Mouse (Mus musculus) gastrocnemius, postnatal 10 days (tissue): Measurements from ENCODE around the gene Lrrc37a. TPM values are rescaled to one million over a fixed set of nuclear protein-coding genes. Genes with fewer than 3 reads are reported as not detected.
"Not testable (repeated sequence)": the region's sequence is repeated elsewhere in the genome, so short reads cannot be mapped to it uniquely, and the experiment has no call there.

Experiments
- DNase-seq: peaks from one replicate; pipeline ENCODE4 v3.0.0; 2021; ENCODE audit warnings: mixed read lengths
- long read RNA-seq, 2 experiments: library from polyadenylated mRNA; stranded (forward); transcript quantifications; one replicate each; pipeline ENCODE4 v2.0.0; 2021
- total RNA-seq, 2 experiments: library from RNA; stranded (reverse); gene quantifications; 2 replicates each; pipeline ENCODE4 v1.2.3; 2021

Gene Lrrc37a
- not detected for total RNA-seq
- long read RNA-seq, experiment 1, result 0 reads
- long read RNA-seq, experiment 2, result 0 reads

- no peak for DNase-seq
Observed at GRCm38 (mm10) chr11:103504497-103504896, at the start of gene Lrrc37a. TSS of gene Lrrc37a (minus strand) at chr11:103504597.

DNA sequence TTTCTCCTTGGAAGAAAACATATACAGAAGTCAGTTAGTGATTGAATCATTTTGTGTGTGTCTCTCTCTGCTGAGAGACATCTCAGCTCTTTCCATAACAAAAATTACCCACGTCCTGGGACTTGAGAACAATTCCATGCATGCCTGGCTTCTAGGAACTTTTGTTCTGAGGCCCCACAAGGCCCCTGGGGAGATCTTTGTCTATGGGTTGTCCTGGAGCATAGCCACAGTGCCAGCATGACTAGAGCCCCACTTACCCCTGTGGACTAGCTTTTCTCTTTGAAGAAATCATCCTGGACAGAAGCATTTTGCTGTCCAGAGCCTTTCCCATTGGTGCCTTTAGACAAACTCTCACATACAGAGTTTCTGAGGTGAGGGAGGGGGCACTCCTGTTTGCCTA, 30.6 kb upstream of the Lrrc37a start:
- not testable (repeated sequence) for DNase-seq

DNA sequence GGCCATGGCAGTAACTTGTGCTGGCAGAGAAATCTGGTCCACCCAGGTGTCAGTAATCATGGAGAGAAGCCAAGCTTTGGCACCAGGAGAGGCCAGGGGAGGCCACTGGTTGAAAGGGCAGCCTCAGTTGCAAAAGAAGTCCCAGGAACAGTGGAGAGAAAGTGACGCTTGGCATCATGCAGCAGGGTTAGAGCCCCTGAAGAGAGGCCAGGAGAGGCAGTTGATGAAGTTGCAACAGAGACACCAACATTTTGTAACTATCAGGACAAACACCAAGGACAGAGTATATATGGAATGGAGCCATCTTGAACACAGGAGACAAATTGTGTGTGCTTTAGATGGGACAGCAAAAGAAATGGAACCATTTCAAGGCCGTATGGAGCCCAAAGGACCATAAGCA, 7.7 kb upstream of the Lrrc37a start:
- no peak for DNase-seq

DNA sequence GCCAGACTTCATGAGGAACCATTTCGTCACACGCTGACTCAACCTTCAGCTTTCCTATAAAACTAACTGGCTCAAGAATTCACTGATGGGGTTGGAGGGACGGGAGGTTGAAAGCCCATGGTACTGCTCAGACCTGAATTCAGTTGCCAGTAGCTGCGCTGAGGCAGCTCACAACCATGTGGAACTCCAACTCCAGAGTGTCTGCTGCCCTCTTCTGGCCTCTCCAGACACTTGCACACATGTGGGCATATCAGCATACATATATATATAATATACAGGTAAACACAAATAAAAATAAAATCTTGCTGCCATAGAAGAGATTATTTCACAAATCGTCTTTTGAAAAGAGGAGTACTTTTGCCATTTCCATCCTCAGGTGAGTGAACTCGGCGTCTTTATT, 40.0 kb downstream of the Lrrc37a start:
- no peak for DNase-seq

DNA sequence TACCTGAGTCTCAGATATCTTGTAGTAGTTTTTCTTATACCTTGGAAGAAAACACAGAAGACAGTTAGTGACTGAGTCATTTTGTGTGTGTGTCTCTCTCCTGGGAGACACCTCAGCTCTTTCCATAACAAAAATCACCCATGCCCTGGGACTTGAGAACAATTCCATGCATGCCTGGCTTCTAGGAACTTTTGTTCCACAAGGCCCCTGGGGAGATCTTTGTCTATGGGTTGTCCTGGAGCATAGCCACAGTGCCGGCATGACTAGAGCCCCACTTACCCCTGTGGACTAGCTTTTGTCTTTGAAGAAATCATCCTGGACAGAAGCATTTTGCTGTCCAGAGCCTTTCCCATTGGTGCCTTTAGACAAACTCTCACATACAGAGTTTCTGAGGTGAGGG, 53.3 kb downstream of the Lrrc37a start:
- not testable (repeated sequence) for DNase-seq

GRCm38 (mm10) chr11:103449721-103450120, 54.7 kb downstream of the Lrrc37a start:
- DNase-seq, result not testable (repeated sequence)

DNA sequence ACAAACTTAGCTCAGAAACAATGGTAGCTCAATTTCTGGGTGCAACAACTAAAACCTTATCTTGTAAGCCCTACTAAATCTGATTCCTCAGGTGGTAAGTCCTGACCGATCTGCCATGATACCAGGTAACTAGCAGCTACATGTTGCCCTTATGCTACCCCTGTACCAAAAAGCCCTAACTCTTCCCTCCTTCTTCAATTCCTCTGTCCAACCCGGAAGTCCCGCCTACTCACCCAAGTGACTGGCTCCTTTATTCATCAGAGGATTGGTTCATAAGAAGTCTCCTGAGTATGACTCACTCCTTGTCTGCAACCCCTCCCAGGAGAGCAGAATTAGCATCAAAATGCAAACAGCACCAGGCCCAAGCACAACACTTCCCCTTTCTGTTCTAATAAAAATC, 60.7 kb downstream of the Lrrc37a start:
- DNase-seq, result no peak

DNA sequence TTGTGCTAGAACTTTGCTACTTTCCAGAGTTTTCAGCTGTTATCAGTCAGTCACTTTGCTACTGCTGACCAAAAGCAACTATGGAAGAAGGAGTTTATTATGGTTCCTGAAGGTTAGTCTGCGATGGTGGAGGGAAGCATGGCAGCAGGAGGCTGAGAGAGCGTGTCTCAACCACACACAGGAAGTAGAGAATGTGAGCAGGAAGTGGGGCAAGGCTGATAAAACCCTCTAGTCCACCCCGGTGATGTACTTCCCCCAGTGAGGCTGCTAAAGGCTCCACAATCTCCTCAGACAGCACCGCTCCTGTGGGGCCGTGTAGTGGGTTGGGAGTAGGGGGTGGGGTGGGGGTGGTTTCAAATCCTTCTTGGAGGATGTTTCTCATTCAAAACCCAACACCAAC, 68.1 kb downstream of the Lrrc37a start:
- no peak for DNase-seq

DNA sequence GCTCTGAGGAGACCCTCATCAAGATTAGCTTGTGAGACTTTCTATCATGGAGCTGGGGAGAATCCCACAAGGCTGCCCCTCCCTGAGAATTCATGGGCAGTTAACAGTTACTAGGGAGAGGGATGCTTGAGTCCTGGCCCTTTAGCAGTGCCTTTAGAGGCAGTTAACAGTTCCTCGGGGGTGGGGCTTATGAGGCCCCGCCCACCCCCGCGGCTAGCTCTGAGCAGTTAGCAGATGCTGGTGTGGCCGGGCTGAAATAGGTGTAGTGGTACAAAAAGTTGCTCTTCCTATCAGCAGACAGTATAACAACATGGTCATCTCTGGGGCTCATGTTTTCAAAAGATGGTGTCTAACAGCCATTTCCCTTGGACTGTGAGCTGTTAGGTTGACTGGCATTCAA, 79.4 kb downstream of the Lrrc37a start:
- no peak for DNase-seq

DNA sequence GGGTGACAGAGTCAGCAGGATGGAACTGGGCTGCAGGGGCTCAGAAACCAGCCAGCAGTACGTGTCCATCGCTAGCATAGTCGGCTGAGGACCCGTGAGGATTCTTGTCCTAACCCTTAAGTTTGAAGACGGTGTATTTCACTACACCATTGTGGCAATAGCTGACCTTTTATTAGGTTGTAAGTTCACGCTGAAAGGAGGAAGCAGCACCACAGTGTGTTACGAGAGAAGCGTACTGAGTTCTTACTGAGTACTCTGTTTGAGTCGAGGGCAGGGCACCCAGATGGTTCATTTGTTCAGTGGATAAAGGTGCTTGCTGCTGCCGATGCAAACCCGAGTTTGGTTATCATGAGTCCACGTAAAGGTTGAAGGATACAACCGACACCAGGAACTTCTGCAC, 84.7 kb downstream of the Lrrc37a start:
- DNase-seq, result no peak

DNA sequence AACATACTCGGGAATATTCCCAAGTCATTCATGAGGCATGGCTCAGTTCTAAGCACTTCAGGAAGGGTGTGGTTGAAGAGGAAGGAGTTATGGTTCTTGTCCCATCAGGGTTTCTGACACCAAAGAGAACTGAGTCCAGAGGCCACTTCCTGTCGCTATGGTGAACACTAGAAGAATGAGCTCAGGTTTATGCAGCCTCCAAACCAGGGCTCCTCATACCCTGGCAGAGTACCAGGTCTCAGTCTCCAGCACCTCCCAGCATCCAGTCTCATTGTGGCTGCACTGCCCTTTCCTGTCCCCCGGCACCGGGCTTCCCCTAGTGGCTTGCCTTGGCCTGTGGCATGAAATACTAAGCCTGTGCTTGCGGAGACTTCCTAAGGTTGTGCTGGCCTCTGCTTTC, 85.2 kb downstream of the Lrrc37a start:
- DNase-seq, result no peak

DNA sequence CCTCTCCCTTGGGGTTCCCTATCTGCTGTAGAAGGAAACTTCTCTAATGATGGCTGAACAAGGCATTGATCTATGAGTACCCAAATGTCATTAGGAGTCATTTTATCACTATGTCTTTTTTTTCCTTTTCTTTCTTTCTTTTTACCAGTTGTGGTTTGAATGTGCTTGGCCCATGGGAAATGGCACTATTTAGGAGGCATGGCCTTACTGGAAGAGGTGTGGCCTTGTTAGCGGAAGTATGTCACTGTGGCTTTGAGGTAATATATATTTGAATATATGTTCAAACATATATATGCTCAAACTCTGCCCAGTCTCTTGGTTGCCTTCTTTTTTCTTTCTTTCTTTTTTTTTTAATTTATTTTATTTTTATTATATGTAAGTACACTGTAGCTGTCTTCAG, 90.9 kb downstream of the Lrrc37a start:
- DNase-seq, result no peak

DNA sequence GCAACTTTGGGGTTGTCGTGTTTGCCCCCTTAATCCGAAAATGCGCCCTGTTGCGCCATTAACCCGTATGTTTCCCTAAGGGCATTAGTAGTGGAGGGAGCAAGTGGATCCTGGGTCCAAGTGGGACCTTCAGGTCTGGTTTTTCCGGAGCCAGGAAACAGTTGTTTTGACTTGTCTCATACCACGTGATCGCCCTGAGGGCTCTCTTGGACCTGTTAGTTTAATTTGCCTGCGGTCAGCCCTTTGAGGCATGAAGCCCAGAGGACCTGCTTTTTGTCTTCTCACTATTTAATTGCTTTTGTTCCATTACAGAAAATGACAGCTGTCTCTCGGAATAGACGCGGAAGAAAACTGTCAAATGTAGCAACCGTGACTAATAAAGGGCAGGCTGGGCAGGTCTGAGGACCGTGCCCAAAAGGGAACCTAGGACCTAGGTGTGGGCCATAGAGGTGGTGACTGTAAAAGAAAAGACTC, 91.4 kb downstream of the Lrrc37a start:
- DNase-seq, result no peak

GRCm38 (mm10) chr11:103411981-103412949, 92.1 kb downstream of the Lrrc37a start, which contains the start of gene Plekhm1:
TSS of gene Plekhm1 (minus strand) at chr11:103412687.
- peak; percentile 95 for DNase-seq

DNA sequence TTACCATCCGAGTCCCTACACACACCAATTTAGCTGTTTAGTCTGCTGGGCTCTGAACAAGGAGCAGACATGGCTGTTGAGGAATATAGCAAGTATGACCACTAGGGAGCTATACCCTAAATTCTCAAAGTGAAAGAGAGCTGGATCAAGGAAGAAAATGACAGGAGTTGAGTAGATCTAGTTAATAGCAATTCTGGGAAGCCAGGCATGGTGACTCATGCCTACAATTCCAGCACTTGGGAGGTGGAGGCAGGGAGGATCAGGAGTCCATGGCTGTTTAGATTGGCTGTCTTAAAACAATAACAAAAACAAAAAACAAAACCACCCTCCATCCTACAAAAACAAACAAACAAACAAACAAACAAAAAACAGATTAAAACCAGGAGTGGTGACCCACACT, 93.1 kb downstream of the Lrrc37a start:
- DNase-seq, result no peak

DNA sequence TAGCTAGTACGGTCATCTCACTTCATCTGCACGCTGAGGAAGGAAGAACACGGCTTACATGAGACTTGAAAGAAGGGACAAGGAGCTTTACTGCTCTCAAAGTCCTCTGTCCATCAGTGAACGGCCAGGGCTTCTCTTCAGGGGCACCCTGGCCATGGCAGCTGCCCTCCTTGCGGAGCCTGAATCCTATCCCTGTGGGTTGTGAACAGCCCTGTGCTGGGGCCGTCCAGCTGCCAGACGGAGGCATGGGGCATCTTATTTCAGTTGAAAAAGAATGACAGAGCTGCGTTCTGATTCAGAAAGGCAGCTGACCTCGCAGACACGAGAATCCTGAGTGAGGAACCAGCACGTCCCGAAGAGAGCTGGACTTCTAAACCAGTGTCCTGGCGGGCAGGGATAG, 95.5 kb downstream of the Lrrc37a start:
- no peak for DNase-seq

DNA sequence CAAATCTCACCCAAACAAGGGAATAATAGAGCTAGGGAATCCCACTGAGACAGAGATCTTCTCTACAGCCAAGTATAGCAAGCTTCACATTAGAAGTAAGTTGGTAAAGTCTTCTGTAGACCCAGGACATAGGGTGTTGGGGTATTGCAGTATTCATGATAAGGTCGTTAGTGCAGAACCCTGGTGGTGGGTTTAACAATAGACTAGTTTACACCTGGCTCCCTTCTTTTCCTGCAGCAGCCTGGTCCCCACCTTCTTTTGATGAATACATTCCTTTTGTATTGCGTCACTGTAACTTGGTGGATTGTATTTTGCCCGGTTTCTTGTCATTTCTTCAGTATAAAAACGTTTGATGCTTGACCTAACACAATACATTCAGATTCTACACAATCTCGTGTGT, 97.3 kb downstream of the Lrrc37a start:
- not testable (repeated sequence) for DNase-seq

DNA sequence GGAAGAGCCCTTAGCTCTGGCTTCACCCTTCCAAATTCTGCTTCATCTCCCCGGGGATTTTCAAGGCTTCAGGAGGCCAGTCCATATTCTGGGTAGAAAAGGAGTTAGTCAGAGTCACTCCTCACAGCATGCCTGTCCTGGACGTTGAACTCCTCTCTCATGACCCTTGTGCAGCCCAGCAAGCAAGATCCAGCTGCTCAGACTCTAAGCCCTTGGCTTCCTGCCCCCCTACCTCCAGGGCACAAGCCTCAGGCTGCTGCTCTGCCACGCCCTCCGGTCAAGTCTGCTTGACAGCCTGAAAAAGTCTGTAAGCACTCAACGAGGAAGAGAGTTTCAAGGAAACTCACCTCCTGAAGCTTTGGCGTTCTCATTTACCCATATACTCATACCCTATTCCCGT, 97.8 kb downstream of the Lrrc37a start:
- peak; percentile 26 for DNase-seq

DNA sequence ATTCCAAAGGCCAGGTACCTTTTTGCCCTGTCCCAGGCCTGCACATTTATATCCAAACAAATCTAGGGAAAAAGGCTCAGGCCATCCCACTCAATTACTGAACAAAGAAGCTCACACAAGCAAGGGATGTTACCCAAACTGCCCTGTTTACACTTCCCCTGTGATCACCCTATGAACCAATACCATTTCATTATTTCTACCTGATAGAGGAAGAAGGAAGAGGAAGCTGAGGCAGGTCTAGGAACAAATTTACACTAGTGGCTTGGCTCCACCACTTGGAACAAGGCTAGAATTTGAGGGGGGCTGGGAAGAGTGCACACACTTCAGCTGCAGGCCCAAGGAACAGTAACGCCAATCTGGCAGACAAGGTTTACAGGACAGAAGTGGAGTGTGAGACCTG, 98.6 kb downstream of the Lrrc37a start:
- DNase-seq, result no peak

- no peak for DNase-seq
Observed at GRCm38 (mm10) chr11:103404618-103405017, 99.8 kb downstream of the Lrrc37a start.

- no peak for DNase-seq
Observed at GRCm38 (mm10) chr11:103403776-103404175, 100.6 kb downstream of the Lrrc37a start.

DNA sequence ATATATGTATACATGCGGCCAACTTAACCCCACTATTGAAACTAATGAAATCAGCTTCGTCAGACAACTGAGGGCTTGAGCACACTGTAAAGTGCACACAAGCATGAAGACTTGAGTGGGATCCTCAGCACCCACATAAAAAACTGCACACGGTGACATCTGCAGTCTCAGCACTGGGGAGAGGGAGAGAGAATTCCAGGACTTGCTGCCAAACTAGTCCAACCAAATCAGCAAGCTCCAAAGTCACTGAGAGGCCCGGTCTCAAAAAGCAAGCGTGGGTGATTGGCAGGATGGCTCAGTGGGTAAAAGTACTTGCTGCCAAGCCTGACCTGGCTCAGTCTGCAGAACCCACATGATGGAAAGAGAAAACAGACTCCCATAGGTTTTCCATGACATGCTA, 101.7 kb downstream of the Lrrc37a start:
- DNase-seq, result no peak

DNA sequence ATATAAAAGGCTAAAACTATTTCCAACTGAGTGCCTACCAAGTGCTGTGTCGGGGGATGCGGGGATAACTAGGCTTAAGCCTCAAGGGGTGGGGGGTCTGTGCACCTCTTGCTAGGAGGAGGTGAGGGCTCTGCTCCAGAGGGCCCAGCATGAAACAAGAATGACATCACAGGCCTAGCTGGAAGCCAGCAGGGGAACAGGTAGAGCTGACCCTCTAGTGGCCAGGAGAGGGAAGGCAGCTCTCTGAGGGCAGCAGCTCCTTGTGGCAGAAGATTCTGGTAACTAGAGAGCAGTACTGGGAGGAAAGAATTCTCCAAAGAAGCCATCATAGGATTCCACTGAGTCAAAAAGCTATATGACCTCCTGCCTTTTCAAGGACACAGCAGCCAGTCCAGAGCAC, 102.2 kb downstream of the Lrrc37a start:
- DNase-seq, result no peak
